Mouse (Mus musculus) Muller cell, postnatal 12 days (primary cell): Measurements from ENCODE around the gene Cpn1.

Source experiments
- DNase-seq: peaks from one replicate; pipeline ENCODE4 v3.0.0-alpha.2; 2015; ENCODE audit errors: inconsistent ontology term

Cpn1 gene

DNA sequence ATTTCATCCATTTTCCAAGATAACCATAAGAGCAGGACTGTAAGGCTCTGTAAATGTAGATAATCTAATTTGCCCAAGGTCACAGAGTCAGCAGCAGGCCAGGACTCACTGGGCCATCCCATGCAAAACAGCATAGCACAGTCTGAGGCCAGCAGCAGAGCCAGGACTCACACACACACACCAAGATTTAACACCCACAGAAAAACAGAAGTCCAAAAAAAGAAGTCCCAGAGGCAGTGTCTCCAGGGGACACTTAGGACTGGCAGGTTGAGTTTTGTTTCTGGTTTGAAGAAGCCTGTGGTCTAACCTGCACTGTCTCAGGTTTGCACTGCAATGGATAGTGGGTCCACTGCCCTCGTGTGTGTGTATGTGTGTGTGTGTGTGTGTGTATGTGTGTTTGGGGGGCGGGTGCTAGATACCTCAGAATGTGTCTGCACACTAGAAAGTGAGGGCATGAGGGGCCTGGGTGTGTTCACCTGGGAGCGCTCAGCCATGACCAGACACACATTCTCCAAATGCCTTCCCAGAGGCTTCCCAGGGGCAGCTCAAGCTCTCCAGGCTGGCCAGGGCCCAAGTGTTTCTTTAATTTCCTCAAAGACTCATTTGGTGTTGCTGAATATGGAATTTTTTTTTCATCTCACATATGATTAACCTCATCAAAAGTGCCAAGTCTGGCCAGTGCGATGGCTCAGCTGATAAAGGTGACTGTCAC lies 73.4 kb downstream of the Cpn1 start:
- no peak for DNase-seq

DNA sequence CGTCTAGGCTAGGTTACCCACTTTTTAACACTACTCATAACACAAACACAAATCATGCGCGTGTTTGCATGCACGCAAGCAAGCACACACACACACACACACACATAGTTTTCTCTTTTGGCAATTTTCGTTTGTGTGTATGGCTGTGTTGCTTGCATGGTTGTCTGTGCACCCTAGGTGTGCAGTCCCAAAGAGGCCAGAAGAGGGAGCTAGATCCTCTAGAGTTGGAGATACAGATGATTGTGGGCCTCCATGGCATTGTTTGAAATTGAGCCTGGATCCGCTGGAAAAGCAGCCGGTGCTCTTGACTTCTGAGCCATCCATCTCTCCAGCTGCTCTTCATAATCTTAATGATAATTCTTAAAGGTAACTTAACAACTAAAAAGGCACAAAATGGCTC lies 79.9 kb downstream of the Cpn1 start:
- DNase-seq = no peak
